Mouse (Mus musculus) kidney, adult 9 months (tissue): ENCODE data around the gene BC048403.

ENCODE experiments used
- DNase-seq: peaks from one replicate; pipeline ENCODE4 v3.0.0; 2022

Gene BC048403

DNA sequence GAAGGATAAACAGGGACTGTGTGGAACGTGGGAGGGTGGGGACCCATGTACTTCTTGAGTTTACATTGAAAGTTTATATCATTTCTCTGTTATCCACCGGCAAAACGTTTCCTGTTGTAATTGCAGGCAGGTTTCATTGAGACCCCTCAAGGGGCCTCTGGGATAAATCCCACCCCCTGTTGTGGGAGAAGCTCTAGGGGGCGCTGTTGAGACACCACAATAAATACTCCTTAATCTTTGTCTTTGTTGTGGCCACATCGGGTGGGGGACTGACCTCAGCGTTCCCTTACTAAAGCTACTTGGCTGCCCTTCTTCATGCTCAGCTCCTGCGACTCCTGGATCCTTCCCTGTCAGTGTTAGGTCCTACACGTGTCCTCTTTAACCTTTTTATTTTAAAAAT is 19.4 kb downstream of the BC048403 start:
- DNase-seq = no peak

DNA sequence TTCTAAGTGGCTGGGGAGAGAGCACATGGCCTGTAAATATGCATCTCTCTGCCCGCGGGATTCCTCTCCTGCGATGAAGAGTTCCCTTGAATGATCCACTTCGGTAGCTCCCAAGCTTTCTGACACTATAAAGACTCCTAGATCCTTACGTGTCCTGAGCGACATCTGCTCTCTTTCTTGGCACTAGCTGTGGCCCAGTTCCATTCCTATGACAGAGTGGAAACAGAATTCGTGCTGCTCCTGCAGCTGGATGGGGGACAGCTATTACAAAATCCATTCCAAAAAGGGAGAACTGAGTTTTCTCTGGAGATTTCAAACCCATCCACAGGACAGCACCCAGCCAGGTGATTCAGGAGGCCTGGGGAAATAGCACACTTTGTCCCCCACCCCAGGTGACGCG is 22.4 kb downstream of the BC048403 start:
- no peak for DNase-seq

DNA sequence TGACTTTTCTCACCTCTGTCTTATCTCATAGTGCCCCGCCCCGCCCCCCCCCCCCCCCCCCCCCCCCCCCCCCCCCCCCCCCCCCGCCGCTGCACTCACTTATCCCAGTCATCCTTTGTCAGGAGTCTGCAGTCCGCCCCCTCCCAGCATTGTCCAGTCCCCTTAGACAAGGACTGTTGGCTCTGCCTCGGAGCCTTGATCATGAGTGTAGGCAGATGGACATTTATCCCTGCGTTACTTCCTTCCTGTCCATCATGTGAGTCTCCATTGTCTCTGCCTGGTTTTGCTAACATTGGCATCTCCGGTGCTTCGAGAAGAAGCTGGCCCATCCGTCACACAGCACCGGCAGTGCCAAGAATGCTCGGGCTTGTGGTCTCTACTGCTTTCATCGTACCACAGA is 23.5 kb downstream of the BC048403 start:
- DNase-seq = no peak

DNA sequence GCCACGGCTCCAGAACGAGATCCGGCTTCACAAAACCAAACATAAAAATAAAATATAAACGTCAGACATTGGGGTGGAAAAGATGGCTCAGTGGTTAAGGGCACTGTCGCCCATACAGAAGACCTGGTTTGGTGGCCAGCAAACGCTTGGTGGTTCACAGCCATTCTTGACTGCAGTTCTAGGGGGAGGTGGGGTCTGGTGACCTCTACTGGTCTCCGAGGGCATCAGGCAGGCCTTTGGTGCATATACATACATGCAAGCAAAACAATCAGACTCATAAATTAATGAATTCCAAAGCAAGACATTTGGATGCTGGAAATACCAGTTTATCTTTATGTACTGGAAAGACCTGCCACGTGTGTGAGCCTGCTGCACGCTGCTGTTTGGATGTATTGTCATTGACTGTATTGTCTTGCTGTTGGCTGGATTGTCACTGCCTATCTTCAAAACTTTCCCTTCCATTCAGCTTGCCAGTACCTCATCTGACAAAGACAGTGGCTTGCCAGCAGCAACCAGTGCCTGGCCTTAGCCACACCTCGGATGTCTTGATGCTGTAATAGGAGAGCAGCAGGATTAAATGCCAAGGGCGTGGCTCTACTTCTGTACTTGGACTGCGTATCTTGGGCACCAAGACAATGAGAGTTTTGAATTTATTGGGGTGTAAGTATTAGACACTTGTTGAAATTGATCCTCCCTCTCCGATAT is 24.9 kb downstream of the BC048403 start:
- no peak for DNase-seq

DNA sequence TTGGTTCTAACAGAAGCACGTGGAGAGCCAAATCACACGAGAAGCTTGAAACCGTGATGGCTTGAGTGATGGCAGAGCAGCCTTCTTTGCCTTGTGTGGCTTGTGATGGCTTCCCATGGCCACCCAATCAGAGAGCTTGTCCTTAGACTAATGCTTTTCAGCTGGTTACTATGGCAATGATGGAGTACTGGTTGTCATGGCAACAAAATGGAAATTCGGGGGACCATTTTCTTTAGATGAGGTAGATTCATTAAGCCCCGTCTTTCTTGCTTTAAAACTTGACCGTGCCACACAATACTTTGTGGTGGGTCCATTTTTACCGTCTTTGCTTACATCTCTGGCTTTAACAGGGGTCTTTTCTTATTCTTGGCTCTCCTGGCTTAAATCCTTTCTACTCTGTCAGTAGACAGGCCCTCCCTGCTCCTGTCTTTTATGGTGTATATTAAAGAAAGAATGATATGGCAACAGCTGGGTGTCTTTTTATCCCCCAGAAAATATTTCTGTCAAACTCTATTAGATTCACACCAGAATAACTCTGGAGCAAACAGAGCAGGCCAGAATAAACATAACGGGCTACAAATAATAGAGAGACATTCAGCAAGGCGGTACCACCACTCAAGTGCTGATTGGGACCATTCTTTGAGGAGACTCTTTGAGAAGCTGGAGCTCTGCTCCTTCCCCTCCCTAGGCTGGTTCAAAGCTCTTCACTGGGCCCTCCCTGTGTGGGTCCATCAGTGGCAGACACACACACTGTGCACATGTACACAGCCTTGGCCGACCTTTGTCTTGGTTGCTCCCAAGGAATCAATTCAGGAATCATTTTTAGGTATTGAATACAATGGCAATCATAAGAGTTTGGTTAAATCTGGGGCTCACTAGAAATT is 25.7 kb downstream of the BC048403 start:
- no peak for DNase-seq

DNA sequence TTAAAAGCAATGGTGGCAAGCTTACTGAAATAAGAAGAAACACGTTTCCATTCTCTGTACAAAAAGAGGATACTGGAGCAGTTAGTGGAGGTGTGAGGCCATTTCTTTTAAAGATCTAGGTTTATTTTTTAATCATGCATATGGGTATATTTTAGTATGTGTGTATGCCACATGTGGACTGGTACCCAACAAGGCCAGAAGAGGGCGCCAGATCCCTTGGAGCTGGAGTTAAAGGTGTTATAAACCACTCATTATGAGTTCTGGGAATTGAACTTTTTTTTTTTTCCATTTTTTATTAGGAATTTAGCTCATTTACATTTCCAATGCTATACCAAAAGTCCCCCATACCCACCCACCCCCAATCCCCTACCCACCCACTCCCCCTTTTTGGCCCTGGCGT is 27.6 kb downstream of the BC048403 start:
- DNase-seq = peak; percentile 14

DNA sequence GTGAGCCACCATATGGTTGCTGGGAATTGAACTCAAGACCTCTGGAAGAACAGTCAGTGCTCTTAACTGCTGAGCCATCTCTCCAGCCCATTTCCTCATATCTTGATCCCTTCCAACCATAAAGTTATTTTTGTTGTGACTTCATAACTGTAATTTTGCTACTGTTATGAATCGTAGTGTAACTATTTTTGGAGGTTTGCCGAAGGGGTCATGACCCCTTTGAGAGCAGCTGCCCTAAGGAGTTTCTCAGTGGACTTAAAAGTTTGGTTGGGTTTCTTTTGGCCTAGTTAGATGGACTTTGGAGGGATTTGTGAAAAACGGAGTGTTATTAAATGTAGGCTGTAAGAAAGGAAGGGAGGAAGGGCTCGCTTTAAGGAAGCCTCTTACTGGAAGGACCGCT is 30.0 kb downstream of the BC048403 start:
- DNase-seq = no peak

DNA sequence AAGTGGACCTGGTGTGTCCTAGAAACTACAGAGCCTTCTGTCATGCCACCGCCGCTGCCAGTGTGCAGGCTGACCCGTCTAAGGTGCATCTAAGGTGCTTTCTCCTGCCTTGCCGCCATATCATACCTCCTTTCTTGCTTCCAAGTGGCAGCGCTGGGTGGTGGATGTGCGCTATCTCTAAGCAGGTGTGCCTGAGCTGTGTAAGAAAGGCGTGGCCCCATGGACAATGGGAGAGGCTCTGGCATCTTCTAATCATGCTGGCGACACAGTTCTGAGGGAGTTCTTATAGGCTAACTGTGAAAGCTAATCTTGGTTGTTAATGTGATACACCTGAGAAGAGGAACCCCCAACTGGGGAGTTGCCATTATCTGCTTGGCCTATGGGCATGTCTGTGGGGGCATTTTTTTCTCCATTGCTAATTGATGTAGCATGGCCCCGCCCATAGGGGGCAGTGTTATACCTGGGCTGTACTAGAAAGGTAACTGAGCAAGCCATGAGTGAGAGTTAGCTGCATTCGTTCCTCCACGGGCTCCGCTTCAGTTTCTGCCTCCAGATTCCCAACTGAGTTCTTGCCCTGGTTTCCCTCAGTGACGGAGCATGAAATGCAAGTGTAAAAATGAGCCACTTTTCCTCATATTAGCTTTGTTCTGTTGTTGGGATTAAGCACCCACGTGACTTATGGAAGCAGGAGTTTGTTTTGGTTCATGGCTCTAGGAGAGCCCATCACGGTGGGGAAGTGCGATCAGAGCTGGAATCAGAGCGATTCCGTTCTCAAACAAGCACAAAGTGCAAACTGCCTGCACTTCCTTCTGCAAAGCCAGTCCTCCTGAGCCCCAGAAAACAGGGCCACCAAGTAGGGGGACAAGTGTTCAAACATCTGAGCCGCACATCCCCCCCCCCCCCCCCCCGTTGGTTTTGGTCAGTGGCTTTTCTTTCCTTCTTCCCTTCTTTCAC is 31.2 kb downstream of the BC048403 start:
- DNase-seq = peak; percentile 28

DNA sequence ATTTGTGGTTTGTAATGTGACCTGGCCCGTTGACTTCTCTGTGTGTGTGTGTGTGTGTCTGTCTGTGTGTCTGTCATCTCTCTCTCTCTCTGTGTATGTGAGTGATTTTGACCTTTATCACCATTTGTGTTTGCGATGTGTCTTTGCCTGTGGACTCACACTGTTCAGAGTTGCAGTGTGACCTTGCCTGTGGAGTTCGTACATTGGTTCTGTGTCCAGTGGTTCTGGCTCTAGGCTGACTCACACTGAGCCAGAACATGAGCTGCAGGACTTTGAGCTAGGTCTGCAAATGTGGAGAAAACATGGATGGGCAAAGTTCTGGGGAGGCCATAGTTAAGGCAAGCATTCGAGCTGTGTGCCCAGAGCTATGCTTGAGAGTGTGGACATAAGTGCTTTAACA is 34.1 kb downstream of the BC048403 start:
- no peak for DNase-seq

DNA sequence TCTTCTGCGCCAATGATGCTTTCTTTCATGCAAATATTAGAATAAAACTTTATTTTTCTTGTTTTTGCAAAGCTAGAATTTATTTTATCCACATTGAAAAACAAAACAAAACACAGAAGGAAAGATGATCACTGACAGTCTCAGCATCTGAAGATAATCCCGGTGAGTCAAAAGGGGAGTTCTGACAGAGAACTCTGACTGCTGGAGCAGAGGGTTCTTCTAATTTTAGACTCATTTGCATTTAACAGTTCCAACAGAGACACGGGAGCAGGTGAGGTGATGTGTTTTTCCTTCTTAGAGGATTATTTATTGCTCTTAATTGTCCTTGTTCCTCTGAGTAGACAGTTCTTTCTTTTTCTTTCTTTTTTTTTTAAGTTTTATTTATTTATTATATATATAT is 36.3 kb downstream of the BC048403 start:
- DNase-seq = no peak

DNA sequence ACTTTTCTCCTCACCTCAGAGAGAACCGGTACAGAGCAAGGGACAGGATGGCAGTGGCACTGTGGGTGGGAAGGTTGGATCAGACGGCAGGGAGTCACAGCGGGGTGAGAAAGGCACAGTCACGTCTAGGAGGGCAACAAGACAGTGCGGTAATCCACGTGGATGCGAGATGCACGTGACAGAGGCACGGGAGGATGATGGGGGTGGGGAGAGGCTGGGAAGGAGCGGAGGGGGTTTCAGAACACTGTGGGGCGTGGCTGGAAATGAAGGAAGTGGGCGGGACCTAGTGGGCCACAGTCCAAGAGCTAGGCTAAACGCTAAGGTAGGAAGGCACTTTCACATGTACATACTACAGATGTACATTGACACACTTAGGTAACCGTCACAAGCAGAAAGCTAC is 41.4 kb downstream of the BC048403 start:
- DNase-seq = no peak

DNA sequence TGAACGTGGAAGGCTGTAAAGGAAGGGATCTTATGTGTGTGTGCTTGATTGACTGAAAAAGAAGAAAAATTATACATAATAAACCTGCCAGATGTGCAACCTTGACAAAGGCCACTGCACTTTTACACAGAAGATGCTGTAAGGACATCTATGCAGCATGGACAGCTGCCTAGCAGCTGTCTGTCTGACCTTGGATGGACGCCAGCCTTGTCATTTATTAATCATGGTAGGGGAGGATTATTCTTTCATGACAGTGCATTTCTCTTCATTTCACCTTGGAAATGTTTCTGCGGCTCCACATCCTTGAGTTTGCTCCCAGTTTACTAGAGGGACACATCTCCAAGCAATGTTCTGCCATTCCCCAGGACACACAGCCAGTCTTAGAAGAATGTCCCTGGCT is 48.8 kb downstream of the BC048403 start:
- DNase-seq = peak; percentile 60

DNA sequence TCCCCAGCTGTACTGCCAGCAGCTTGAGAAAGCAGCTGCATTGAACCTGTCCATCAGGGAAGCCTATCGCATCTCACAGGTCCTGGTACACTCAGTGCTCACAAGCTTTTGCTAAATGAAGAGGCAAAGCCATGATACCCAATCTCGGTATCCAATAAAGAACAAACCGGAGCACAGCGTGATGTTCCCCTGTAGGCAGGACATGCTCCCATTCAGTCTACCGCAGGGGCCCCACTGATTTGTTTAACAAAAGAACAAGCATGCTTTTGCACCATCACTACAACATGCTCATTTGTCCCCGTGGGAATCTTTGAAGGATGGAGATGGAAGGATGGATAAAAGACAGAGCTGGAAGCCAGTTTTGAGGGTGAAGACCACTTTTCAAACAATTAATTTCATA is 50.3 kb downstream of the BC048403 start:
- no peak for DNase-seq

DNA sequence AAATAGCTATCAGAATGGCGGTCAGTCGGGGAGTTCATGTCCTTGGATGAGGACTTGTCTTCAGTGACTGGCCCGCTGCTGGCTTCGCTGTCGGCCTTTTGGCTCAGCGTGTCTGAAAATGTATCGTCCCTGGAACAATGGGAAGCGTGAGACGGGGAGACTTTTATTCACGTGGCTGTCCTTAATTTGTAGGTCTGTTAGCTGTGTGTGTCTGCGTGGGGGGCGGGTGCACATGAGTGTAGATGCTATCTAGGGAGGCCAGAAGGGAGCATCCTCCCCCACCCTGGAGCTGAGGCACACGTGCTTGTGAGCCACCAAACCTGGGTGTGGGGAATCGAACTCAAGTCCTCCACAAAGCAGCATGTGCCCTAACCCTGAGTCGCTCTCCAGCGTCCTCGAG is 52.9 kb downstream of the BC048403 start:
- DNase-seq = no peak

DNA sequence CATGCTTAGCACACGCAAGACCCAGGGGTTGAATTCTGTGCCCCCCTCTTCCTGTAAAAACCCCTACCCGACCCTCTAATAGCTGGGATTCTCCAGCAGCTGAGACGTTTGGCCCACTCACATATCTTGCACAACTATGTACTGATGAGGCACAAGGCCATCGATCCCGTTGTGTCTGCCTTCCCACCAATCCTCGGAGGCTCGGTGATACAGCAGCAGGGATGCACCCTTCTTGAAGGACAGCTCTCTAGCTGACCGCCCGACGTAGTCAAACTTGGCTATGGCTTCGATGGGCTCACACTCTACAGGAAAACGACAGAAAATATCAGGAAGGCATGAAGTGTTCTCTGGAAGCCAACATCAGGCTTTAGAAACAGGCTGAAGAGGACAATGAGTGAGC is 54.7 kb downstream of the BC048403 start:
- DNase-seq = no peak

DNA sequence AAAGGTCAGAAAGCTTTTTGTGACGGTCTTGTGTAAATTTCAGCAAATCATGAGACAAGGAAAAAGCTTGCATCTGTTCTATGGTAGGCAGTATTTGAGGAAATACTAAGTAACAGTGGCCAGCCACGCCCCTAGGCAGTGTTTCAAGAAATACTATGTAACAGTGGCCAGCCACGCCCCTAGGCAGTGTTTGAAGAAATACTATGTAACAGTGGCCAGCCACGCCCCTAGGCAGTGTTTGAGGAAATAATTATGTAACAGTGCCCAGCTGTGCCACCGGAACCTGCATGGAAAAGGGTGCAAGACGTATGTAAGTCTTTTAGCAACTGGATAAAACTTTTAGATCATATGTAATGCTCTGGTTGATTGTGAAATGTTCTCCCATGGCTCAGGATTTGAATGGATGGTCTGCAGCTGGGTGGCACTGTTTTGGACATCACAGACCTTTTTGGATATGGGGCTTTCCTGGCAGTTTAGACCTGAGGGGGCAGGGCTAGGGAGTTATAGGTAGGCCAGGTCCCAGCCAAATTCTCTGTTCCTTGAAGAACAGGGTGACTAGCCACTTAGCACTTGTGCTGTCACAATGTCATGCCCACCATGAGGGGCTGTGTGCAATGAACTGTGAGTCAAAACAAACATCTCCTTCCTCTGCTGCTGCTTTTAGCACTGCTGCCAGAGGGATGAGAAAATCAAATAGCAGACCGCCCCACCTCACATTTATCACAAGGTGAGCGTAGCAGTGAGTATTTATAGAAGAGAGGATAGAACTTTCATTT is 56.5 kb downstream of the BC048403 start:
- peak; percentile 7 for DNase-seq

DNA sequence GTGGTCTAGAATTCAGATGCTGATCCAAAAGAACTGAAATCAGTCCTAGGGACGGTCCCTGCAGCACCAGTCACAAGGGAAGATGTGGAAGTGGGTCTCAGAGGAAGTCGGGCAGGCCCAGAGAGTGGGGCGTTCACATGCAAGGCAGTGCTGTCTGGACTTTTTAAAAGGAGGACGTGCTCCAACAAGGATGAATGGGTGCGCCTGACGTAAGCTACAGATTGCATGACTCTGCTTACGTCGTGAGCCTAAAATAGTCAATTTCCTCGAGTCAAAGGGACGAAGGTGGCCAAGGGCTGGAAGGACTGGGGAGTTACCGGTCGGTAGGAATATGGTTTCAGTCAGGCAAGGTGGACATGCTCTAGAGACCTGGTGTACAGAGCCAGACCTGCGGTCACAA is 60.3 kb downstream of the BC048403 start:
- no peak for DNase-seq
